ENCODE assay signal across 19 mouse cellular contexts in genomic region chr1:184234320-184234988, GRCm38 (mm10).
DNase-seq lines count a peak whose midpoint lies in the region; ATAC-seq and TF ChIP-seq lines count a peak whose summit lies in the region.
"Had no signal": no experiment of that assay in that cellular context is flagged by ENCODE, and none has a peak within 500 bp of the region (broad histone marks: within the 10 kb centered on the region; RNA-seq: fewer than 3 reads in every experiment).

No protein-coding gene starts in this region.

- no peak overlapping the region for H3K4me2 ChIP-seq in hindbrain, embryonic 12.5 days (replicated peaks)
- H3K4me2 ChIP-seq in hindbrain, postnatal 0 days (ENCODE audit: low read depth, low read length), result no peak overlapping the region
- no peak overlapping the region for H3K4me2 ChIP-seq in forebrain, embryonic 14.5 days (ENCODE audit: low read length)
- H3K4me2 ChIP-seq in neural tube, embryonic 13.5 days, result no peak overlapping the region

- 51% methylated on average over 8 of the region's 8 CpGs for WGBS in hindbrain, embryonic 12.5 days
- 45% methylated on average over 8 of the region's 8 CpGs for WGBS in hindbrain, postnatal 0 days
- WGBS in forebrain, embryonic 14.5 days, result 46% methylated on average over 8 of the region's 8 CpGs
- WGBS in neural tube, embryonic 13.5 days, result 43% methylated on average over 8 of the region's 8 CpGs

- H3K27ac ChIP-seq in hindbrain, embryonic 12.5 days, result no peak overlapping the region
- H3K27ac ChIP-seq in hindbrain, postnatal 0 days, result no peak overlapping the region
- H3K27ac ChIP-seq in forebrain, embryonic 14.5 days (ENCODE audit: low read depth, low read length), result no peak overlapping the region
- H3K27ac ChIP-seq in neural tube, embryonic 13.5 days (replicated peaks), result 0 out of 2 replicates have a peak overlapping the region, but pooled peaks have one; percentile 24
- H3K27ac ChIP-seq: heart, embryonic 13.5 days; stomach, embryonic 15.5 days had no signal

- H3K4me3 ChIP-seq in hindbrain, embryonic 12.5 days, result no peak overlapping the region
- no peak overlapping the region for H3K4me3 ChIP-seq in hindbrain, postnatal 0 days (ENCODE audit: low read length)
- no peak overlapping the region for H3K4me3 ChIP-seq in forebrain, embryonic 14.5 days (ENCODE audit: low read depth, low read length)
- H3K4me3 ChIP-seq in neural tube, embryonic 13.5 days, result no peak overlapping the region

- DNase-seq in embryo, embryonic 11 days, result peak; percentile 27
- DNase-seq in embryo, embryonic 10 days (ENCODE audit: low spot score), result no peak
- DNase-seq in hindbrain, postnatal 0 days (ENCODE audit: low spot score), result no peak
- DNase-seq in forebrain, embryonic 14.5 days (ENCODE audit: low spot score), result peak; percentile 38
- no peak for DNase-seq in kidney, adult 8-10 months
- no peak for DNase-seq in cerebellum, postnatal 25 days
- DNase-seq: adrenal gland, postnatal 10 days; kidney, postnatal 4 days; lung, adult 2 months; lung, postnatal 36 days; right cerebral cortex, postnatal 14 days; thymus, adult 18-20 months; thymus, postnatal 4 days had no signal

- no peaks in the 10 kb centered on the region for H3K27me3 ChIP-seq in hindbrain, embryonic 12.5 days
- H3K27me3 ChIP-seq in hindbrain, postnatal 0 days (ENCODE audit: insufficient read depth, low read length), result no peaks in the 10 kb centered on the region
- H3K27me3 ChIP-seq in forebrain, embryonic 14.5 days (replicated peaks; ENCODE audit: control insufficient read depth, insufficient read depth, low read length), result no peaks in the 10 kb centered on the region
- no peaks in the 10 kb centered on the region for H3K27me3 ChIP-seq in neural tube, embryonic 13.5 days
- H3K27me3 ChIP-seq: stomach, embryonic 15.5 days had no signal

- H3K9me3 ChIP-seq in hindbrain, embryonic 12.5 days (replicated peaks), result no peaks in the 10 kb centered on the region
- H3K9me3 ChIP-seq in hindbrain, postnatal 0 days (ENCODE audit: low read length), result no peaks in the 10 kb centered on the region
- no peaks in the 10 kb centered on the region for H3K9me3 ChIP-seq in forebrain, embryonic 14.5 days (replicated peaks; ENCODE audit: control insufficient read depth, low read length)
- H3K9me3 ChIP-seq in neural tube, embryonic 13.5 days, result no peaks in the 10 kb centered on the region
- H3K9me3 ChIP-seq: heart, embryonic 13.5 days; stomach, embryonic 15.5 days had no signal

- H3K36me3 ChIP-seq in hindbrain, embryonic 12.5 days, result no peaks in the 10 kb centered on the region
- no peaks in the 10 kb centered on the region for H3K36me3 ChIP-seq in hindbrain, postnatal 0 days (ENCODE audit: insufficient read depth, low read length)
- H3K36me3 ChIP-seq in forebrain, embryonic 14.5 days (ENCODE audit: control insufficient read depth, insufficient read depth, low read length), result no peaks in the 10 kb centered on the region
- H3K36me3 ChIP-seq in neural tube, embryonic 13.5 days, result no peaks in the 10 kb centered on the region
- H3K36me3 ChIP-seq: G1E; heart, embryonic 13.5 days; stomach, embryonic 15.5 days had no signal

- no peak overlapping the region for H3K9ac ChIP-seq in hindbrain, embryonic 12.5 days
- H3K9ac ChIP-seq in hindbrain, postnatal 0 days (replicated peaks; ENCODE audit: low read length), result no peak overlapping the region
- H3K9ac ChIP-seq in forebrain, embryonic 14.5 days (ENCODE audit: low read length), result no peak overlapping the region
- H3K9ac ChIP-seq in neural tube, embryonic 13.5 days, result no peak overlapping the region

- no peak for TF ChIP-seq CTCF in hindbrain, postnatal 0 days (IDR thresholded peaks at IDR 0.05; ENCODE audit: low read depth)

- peak; percentile 64 for ATAC-seq in hindbrain, embryonic 12.5 days (ENCODE audit: low FRiP score)
- no peak for ATAC-seq in hindbrain, postnatal 0 days
- peak; percentile 52 for ATAC-seq in forebrain, embryonic 14.5 days
- peak; percentile 64 for ATAC-seq in neural tube, embryonic 13.5 days (ENCODE audit: low read depth)
- ATAC-seq: activated CD4-positive, CD25-positive, alpha-beta regulatory T cell, adult 4 months had no signal

- H3K4me1 ChIP-seq in hindbrain, embryonic 12.5 days, result peaks cover 14% of the 10 kb centered on the region
- H3K4me1 ChIP-seq in hindbrain, postnatal 0 days (ENCODE audit: insufficient read depth, low read length), result no peaks in the 10 kb centered on the region; the same call in 1 of the 2 replicates
- no peaks in the 10 kb centered on the region for H3K4me1 ChIP-seq in forebrain, embryonic 14.5 days (ENCODE audit: control insufficient read depth, insufficient read depth, low read length)
- peaks cover 20% of the 10 kb centered on the region for H3K4me1 ChIP-seq in neural tube, embryonic 13.5 days (replicated peaks)

Comparison
In these comparisons a context has a peak if more than half of its experiments do, and no peak if none do; other contexts are left out.
1. DNase-seq: peak in embryo, embryonic 11 days (single experiment) and forebrain, embryonic 14.5 days (single experiment); none in embryo, embryonic 10 days (single experiment), hindbrain, postnatal 0 days (single experiment), kidney, adult 8-10 months (0 of 2) and cerebellum, postnatal 25 days (0 of 2).